Mouse (Mus musculus) cerebellum, adult 2 months (tissue): ENCODE results near the gene Fbxo22.

Experiments
- CTCF ChIP-seq: fragments of 200-500 bp; IDR thresholded peaks from 2 replicates; pipeline ENCODE4 v1.5.1; 2011; ENCODE audit warnings: low read depth, mild to moderate bottlenecking, control low read depth, low read length, moderate library complexity, borderline replicate concordance; ENCODE audit not compliant: insufficient read depth
- POLR2A ChIP-seq: fragments of 200-500 bp; IDR thresholded peaks from 2 replicates; pipeline ENCODE4 v1.6.1; 2011; ENCODE audit warnings: low read length, control low read depth, borderline replicate concordance; ENCODE audit not compliant: insufficient read depth

DNA sequence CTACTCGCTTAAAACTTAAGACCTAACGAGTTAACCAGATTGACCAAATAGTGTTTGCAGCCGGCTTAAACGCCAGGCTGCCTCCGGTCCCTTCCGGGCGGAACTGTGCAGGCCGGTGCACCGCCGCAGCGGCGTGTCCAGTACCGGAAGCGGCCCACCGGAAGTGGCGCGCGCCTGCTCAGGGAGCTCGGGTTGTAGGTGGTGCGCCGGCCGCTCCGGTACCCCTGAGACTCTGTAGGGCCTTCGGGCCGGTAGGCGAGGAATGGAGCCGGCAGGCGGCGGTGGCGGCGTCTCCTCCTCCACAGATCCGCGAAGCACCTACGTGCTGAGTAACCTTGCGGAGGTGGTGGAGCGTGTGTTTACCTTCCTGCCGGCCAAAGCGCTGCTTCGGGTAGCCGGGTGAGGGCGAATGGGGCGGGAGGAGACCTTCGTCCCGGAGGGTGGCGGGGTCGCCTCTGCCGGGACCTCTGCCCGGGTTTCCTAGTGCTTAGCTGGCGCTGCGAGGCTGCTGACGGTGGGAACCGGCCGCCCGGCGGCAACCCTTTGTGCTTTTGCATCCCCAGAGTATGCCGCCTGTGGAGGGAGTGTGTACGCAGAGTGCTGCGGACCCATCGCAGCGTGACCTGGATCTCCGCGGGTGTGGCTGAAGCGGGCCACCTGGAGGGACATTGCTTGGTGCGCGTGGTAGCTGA lies at the start of gene Fbxo22:
- no peak for TF ChIP-seq CTCF
- peak; percentile 80; the same call in 1 of the 2 replicates for TF ChIP-seq POLR2A
